Mouse (Mus musculus): ENCODE measurements around the gene Cirbp.

GRCm38 (mm10) chr10:80169070-80169469, 3.3 kb downstream of the Cirbp start:
- TF ChIP-seq CTCF (IDR thresholded peaks at IDR 0.05; ENCODE audit: low read depth, low read length), result no peak
- no peak for TF ChIP-seq POLR2A (IDR thresholded peaks at IDR 0.05; ENCODE audit: extremely low read depth, insufficient read depth, low read length)
